Mouse (Mus musculus) lung, embryonic 15.5 days (tissue): ENCODE data around the gene Lamtor4. TPM values are rescaled to one million over a fixed set of nuclear protein-coding genes. Genes with fewer than 3 reads are reported as not detected.

Experiments
- polyA plus RNA-seq: library from polyadenylated mRNA; unstranded; fragments of >200 nt; fragmentation: Nextera tagmentation; extraction: Ambion mirVana; gene quantifications from 2 replicates; pipeline ENCODE4 v1.2.1, GENCODE M21; 2015

Gene Lamtor4
- polyA plus RNA-seq, 1 experiment from 2014 or later: 58.6 TPM

Other genes starting within 250 kb of the Lamtor4 start
- gene Smok3a, start 234.2 kb upstream of the Lamtor4 start, polyA plus RNA-seq: not detected in 2 replicates
- not detected in 2 replicates for gene Smok3b, start 234.1 kb upstream of the Lamtor4 start, polyA plus RNA-seq
- not detected in 2 replicates for gene Smok3c, start 202.3 kb upstream of the Lamtor4 start, polyA plus RNA-seq
- gene Zkscan1, start 170.4 kb upstream of the Lamtor4 start, polyA plus RNA-seq: 15.8 and 16.6 TPM in 2 replicates
- gene Zscan21, start 138.6 kb upstream of the Lamtor4 start, polyA plus RNA-seq: 61.3 and 66.3 TPM in 2 replicates
- gene Zfp113, start 99.7 kb upstream of the Lamtor4 start, polyA plus RNA-seq: 20.8 and 21.3 TPM in 2 replicates
- gene Cops6, start 94.4 kb upstream of the Lamtor4 start, polyA plus RNA-seq: 316 and 320 TPM in 2 replicates
- gene Ap4m1, start 83.5 kb upstream of the Lamtor4 start, polyA plus RNA-seq: 22.8 and 26.2 TPM in 2 replicates
- gene Mcm7, start 83.1 kb upstream of the Lamtor4 start, polyA plus RNA-seq: 216 and 228 TPM in 2 replicates
- gene Taf6, start 68.0 kb upstream of the Lamtor4 start, polyA plus RNA-seq: 86.7 and 92.3 TPM in 2 replicates
- gene Cnpy4, start 68.0 kb upstream of the Lamtor4 start, polyA plus RNA-seq: 61.0 and 63.5 TPM in 2 replicates
- gene Mblac1, start 61.2 kb upstream of the Lamtor4 start, polyA plus RNA-seq: 9.1 and 9.7 TPM in 2 replicates
- gene Nxpe5, start 29.6 kb upstream of the Lamtor4 start, polyA plus RNA-seq: not detected in 2 replicates
- 4.5 and 5.7 TPM in 2 replicates for gene BC037034, start 8.6 kb downstream of the Lamtor4 start, polyA plus RNA-seq
- 1.1 and 2.0 TPM in 2 replicates for gene Gal3st4, start 17.4 kb downstream of the Lamtor4 start, polyA plus RNA-seq
- gene Gm43720, start 24.5 kb downstream of the Lamtor4 start, polyA plus RNA-seq: 0.13 and 0.24 TPM in 2 replicates
- 18.9 and 20.6 TPM in 2 replicates for gene Gpc2, start 24.5 kb downstream of the Lamtor4 start, polyA plus RNA-seq
- 2.6 and 3.6 TPM in 2 replicates for gene Stag3, start 24.8 kb downstream of the Lamtor4 start, polyA plus RNA-seq
- 0.39 TPM in 1 of 2 replicates, not detected in the other for gene Pvrig, start 86.5 kb downstream of the Lamtor4 start, polyA plus RNA-seq
- gene Zfp157, start 186.0 kb downstream of the Lamtor4 start, polyA plus RNA-seq: 33.3 and 36.1 TPM in 2 replicates